Mouse (Mus musculus) right cerebral cortex, postnatal 10 days (tissue): Measurements from ENCODE around the gene Cxcl3.

Experiments
- DNase-seq, 2 experiments: peaks; one replicate each; pipeline ENCODE4 v3.0.0; 2021; ENCODE audit warnings: low spot score in 2 of 2

The Cxcl3 gene

GRCm38 (mm10) chr5:90785659-90786588 is at the start of gene Cxcl3:
Gene Cxcl3 (plus strand): TSS chr5:90786103.
- DNase-seq = peak in 1 of 2 experiments; percentile 29

GRCm38 (mm10) chr5:90742029-90742428 is 43.9 kb upstream of the Cxcl3 start:
- DNase-seq = no peak

- no peak for DNase-seq
Observed at GRCm38 (mm10) chr5:90753934-90754333, 32.0 kb upstream of the Cxcl3 start.

GRCm38 (mm10) chr5:90758020-90758605 is 27.8 kb upstream of the Cxcl3 start:
- no peak for DNase-seq

- peak in 1 of 2 experiments; percentile 32 for DNase-seq
Observed at GRCm38 (mm10) chr5:90759077-90760065, 26.5 kb upstream of the Cxcl3 start, which contains the start of gene Cxcl5. Gene Cxcl5 (plus strand): TSS chr5:90759360.

- DNase-seq = no peak
Observed at GRCm38 (mm10) chr5:90760303-90760702, 25.6 kb upstream of the Cxcl3 start.

GRCm38 (mm10) chr5:90760844-90761243 is 25.1 kb upstream of the Cxcl3 start:
- DNase-seq = no peak

GRCm38 (mm10) chr5:90761834-90762233 is 24.1 kb upstream of the Cxcl3 start:
- no peak for DNase-seq

- DNase-seq = no peak
Observed at GRCm38 (mm10) chr5:90763912-90764665, 21.8 kb upstream of the Cxcl3 start.

- DNase-seq = no peak
Observed at GRCm38 (mm10) chr5:90765821-90766606, 19.9 kb upstream of the Cxcl3 start.

GRCm38 (mm10) chr5:90768218-90768617 is 17.7 kb upstream of the Cxcl3 start, which contains the start of gene Ppbp:
Gene Ppbp (plus strand): TSS chr5:90768518.
- DNase-seq = no peak

GRCm38 (mm10) chr5:90771369-90771768 is 14.5 kb upstream of the Cxcl3 start:
- DNase-seq = no peak

GRCm38 (mm10) chr5:90771880-90772653 is 13.8 kb upstream of the Cxcl3 start, which contains the start of gene Pf4:
Gene Pf4 (plus strand): TSS chr5:90772435.
- no peak for DNase-seq

- DNase-seq = no peak
Observed at GRCm38 (mm10) chr5:90775562-90775961, 10.3 kb upstream of the Cxcl3 start.

- DNase-seq = no peak
Observed at GRCm38 (mm10) chr5:90777621-90778020, 8.3 kb upstream of the Cxcl3 start.

GRCm38 (mm10) chr5:90778856-90779255 is 7.0 kb upstream of the Cxcl3 start:
- no peak for DNase-seq

- DNase-seq = no peak
Observed at GRCm38 (mm10) chr5:90783697-90784096, 2.2 kb upstream of the Cxcl3 start.

- no peak for DNase-seq
Observed at GRCm38 (mm10) chr5:90788114-90788513, 2.2 kb downstream of the Cxcl3 start.
